Mouse (Mus musculus): ENCODE results near the gene Snrnp70. TPM values are rescaled to one million over a fixed set of nuclear protein-coding genes. Genes with fewer than 3 reads are reported as not detected.
A peak's percentile ranks its signal among the peaks of the same experiment; 100 is the strongest.

Gene Snrnp70
- 293 to 444 TPM (median 324 TPM) in 3 replicates for total RNA-seq (2017)

DNA sequence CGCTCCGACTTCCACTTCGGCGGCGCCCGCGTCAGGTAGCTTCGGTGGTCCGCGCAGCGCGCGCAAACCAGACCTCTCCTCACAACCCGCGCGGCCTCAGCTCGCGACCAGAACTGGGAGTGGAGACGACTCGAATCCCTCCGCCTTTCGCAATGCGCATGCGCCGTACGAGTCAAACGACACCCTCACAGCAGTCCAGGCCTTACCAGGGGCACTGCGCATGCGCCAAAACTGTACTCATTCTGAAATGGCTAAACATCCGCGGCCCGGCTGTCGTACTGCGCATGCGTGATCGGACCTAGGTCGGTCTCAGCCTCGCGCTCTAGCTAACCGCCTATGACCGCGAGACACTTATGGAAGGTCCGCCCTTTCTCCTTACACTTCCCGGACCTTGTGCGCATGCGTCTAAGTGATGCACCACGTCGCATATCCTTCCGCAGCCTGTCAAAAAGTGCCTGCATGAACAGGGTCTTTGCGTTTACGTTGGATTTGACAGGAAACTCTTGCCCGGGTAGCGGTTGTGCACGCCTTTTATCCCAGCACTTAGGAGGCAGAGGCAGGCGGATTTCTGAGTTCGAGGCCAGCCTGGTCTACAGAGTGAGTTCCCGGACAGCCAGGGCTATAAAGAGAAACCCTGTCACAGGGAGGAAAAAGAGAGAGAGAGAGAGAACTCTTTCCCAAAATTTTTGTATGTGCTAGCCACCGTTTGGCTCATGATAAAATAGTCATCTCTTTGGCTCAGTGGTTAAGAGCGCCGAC is at the start of gene Snrnp70:
TSS of gene Snrnp70 (minus strand) at position 165 of the 759 bp plus-strand sequence.
- ATAC-seq (replicated peaks; ENCODE audit: insufficient number of reproducible peaks, low FRiP score, low TSS enrichment, poor library complexity, severe bottlenecking), result peak; percentile 98

DNA sequence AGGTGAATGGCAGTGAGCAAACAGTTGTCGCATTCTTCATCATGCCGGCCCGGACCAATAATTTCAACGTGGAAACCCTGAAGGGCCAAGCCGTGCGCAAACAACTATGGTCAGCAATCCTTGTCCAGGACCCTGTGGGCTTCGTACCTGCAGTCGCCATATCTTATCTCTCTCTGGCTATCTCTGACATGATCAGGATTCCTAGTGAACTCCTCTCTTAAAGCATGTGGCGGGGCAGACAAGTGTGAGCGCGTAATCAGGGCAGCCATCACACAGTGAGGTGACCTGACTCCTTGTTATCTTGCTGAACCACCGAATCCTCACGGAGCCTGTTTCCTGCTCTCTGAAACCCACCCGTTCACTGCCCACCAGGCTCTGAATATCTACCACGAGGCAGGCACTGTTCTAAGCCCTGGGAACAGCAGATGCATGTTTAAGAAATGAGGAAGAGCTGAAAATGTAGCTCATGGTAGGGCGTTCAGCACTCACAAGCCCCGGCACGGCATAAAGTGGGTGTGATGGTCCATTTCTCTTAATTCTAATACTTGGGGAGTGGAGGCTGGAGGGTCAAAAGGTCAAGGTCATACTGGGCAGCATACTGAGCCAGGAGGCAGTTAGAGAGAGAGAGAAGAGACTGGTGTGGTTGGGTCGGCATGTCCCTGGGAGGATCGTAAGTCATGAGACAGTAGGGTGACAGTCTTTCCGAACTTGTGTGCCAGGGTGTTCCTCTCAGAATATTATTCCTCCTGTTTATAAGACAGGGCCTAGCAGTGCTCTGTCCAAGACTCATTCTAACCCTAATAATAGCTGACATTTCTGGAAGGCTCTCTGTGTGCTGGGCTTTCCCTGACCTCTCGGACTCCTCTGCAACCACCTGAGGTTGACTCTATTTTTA is 48.2 kb upstream of the Snrnp70 start:
- no peak for ATAC-seq (replicated peaks; ENCODE audit: insufficient number of reproducible peaks, low FRiP score, low TSS enrichment, poor library complexity, severe bottlenecking)

DNA sequence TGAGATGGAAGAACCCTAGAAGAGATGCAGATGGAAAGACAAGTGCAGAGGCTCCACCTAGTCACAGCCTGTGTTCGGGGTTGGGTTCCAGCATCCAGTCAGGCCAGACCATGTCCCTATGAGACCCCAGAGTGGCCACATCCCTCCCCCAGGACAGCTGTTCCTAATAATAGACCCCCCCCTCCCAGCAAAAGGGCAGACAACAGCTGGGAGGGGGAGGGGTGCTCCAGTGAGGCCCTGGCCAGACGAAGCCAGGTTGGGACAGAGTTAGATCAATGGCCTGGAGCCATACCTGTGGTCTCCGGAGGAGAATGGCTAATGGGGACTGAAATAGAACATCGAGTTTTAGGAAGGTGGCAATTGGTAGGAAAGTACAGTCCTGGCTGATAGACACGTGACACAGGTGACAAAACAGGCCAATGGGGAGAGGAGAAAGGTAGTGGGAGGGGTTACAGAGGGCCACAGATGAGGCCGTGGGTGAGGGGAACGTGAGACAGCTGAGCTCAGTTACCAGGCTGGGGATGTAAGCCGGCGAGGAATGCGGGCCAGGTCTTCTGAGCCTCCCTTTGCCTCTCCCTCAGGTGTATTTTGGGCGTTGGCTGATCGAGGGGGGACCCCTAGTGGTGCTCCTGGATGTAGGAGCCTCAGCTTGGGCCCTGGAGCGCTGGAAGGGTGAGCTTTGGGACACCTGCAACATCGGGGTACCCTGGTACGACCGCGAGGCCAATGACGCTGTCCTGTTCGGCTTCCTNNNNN is 42.2 kb upstream of the Snrnp70 start, which contains the start of gene Ruvbl2:
TSS of gene Ruvbl2 (minus strand) at position 576 of the 756 bp plus-strand sequence.
- no peak for ATAC-seq (replicated peaks; ENCODE audit: insufficient number of reproducible peaks, low FRiP score, low TSS enrichment, poor library complexity, severe bottlenecking)

DNA sequence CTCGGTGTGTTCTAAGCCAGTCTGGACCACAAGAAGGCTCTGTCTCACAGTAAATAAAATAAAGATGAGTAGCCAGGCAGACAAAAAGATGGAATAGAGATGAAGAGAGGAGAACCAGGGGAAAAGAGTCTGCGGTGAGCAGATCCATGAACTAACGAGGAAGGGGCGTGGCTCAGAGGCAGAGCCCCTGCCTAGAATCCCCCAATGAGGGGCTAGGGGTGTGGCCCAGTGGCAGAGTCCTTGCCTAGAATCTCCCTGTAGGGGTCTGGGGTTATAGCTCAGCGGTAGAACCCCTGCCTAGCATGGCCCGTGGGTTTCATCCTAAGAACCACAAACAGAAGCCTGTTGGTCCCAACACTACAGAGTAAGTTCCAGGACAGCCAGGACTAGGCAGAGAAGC is 41.5 kb upstream of the Snrnp70 start:
- ATAC-seq (replicated peaks; ENCODE audit: insufficient number of reproducible peaks, low FRiP score, low TSS enrichment, poor library complexity, severe bottlenecking), result no peak

DNA sequence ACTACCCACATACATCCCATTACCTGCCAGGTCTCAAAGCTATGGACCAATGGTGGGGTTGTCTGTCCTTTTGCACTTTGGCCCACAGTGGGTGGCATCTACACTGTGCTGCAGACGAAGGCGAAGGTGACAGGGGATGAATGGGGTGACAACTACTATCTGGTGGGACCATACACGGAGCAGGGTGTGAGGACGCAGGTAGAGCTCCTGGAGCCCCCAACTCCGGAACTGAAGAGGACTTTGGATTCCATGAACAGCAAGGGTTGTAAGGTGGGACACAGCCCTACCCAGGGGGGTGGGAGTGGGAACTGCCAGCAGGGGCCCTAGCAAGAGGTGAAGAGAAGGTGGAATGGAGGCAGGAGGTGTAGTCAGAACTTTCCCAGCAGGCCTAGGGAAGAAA is 40.9 kb upstream of the Snrnp70 start:
- ATAC-seq (replicated peaks; ENCODE audit: insufficient number of reproducible peaks, low FRiP score, low TSS enrichment, poor library complexity, severe bottlenecking), result no peak

DNA sequence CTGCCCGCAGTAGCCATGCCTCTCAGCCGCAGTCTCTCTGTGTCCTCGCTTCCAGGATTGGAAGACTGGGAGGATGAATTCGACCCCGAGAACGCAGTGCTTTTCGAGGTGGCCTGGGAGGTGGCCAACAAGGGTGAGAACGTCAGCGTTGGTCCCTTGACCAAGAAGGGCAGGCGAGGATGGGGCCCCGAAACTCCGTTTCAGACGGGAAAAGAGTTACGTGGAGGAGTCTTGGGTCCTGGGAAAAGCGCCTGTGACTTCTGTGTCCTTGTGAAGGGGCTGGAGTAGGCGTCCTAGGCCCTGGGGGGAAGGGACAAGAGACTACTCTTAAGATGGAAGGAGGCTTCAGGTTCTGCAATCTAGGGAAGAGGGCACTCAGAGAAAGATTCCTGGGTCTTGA is 39.5 kb upstream of the Snrnp70 start:
- no peak for ATAC-seq (replicated peaks; ENCODE audit: insufficient number of reproducible peaks, low FRiP score, low TSS enrichment, poor library complexity, severe bottlenecking)

DNA sequence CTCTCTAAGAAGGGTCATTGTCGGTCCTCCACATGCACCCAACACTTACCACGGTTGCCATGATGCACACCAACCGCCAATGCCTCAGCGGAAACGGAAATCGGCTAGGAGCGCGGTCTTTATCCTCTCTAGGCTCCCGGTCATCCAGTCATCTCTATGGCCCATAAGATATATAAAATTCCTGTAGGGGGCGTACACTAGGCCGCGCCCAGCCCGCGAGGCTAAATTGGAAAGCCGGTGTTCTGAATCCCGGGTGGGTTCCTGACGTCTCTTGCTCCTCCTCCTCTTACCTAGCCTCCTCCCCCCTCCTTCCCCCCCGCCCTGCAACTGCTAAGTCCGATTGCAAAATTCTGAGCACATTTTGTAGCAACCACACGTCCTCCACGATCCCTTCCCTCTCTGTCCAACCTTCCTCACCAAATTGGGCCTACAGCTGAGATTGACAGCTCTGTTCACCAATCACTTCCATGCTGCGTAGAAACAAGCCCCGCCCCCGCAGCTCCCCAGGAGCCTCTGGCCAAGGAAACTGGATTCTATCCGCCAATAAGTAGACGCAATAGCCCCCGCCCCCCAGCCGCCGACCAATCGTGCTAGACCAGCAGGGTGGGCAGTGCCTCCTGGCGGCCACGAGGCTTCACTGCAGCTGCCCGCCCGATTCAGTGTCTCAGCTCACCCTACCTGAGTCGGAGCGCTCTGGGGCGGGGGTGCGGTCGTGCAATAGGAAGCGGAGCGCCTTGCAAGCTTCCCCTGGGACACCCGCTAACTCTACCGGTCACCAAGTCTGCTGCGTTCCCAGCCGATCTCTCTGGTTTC is 38.9 kb upstream of the Snrnp70 start, which contains the start of gene Gys1:
TSS of gene Gys1 (plus strand) at position 642 of the 813 bp plus-strand sequence.
- ATAC-seq (replicated peaks; ENCODE audit: insufficient number of reproducible peaks, low FRiP score, low TSS enrichment, poor library complexity, severe bottlenecking), result peak; percentile 91

DNA sequence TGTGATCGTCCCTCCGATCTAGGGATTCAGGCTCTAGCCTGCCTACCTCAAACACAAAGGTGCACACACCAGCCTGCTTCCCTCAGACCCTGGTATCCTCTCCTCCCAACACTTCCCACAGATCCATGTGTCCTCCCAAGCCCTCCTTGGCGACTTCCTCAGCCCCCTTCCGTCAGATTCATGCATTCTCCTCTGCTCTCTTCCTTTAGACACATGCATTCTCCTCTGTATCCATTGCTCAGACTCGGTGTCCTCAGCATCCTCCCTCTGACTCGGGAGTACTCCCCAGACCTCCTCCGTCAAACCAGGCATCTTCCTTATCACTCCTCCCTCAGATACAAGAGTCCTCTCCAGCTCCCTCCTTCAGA is 38.3 kb upstream of the Snrnp70 start:
- ATAC-seq (replicated peaks; ENCODE audit: insufficient number of reproducible peaks, low FRiP score, low TSS enrichment, poor library complexity, severe bottlenecking), result no peak

DNA sequence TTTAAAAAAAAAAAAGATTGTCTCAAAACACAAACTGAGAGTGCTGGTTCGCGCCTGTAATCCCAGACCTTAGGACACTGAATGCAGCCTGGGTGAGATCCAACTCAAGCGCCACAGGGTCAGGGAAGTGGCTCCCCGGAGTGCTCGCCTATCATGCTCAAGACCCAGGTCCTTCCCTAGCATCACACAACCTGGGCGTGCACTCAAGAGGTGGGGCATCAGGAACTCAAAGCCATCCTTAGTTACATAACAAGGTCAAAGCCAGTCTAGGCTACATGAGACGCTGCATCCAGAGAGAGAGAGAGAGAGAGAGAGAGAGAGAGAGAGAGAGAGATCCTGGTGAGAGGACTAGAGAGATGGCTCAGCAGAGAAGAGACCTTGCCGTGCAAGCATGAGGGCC is 31.0 kb upstream of the Snrnp70 start:
- ATAC-seq (replicated peaks; ENCODE audit: insufficient number of reproducible peaks, low FRiP score, low TSS enrichment, poor library complexity, severe bottlenecking), result no peak

DNA sequence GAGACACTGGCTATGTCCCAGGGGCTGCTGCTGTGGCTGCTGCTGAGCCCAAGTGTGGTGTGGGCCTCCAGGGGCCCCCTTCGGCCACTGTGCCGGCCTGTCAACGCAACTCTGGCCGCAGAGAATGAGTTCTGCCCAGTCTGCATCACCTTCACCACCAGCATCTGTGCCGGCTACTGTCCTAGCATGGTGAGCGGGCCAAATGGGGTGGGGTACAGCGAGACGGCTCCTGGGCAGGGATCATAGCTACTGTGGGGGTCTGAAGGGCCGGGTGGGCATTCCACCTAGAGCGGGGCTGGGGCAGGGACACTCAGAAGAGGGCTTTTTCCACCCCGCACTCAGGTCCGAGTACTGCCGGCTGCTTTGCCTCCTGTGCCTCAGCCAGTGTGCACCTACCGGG is 25.7 kb upstream of the Snrnp70 start:
- no peak for ATAC-seq (replicated peaks; ENCODE audit: insufficient number of reproducible peaks, low FRiP score, low TSS enrichment, poor library complexity, severe bottlenecking)

DNA sequence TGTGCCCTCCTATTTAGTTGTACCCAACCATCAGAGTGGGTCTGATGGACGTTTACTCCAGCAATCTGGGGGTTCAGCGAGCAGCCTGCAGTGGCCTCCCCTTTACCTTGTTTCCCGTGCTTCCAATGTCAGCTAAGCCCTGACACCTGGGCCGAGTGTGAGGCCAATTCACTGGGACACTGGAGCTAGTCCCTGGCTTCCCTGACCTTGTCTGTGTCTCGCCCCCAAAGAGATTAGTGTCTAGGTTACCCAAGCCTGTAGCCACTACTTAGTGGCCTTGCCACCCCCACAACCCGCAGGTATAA is 25.0 kb upstream of the Snrnp70 start, which contains the start of gene Lhb:
TSS of gene Lhb (plus strand) at position 206 of the 305 bp plus-strand sequence.
- ATAC-seq (replicated peaks; ENCODE audit: insufficient number of reproducible peaks, low FRiP score, low TSS enrichment, poor library complexity, severe bottlenecking), result no peak

DNA sequence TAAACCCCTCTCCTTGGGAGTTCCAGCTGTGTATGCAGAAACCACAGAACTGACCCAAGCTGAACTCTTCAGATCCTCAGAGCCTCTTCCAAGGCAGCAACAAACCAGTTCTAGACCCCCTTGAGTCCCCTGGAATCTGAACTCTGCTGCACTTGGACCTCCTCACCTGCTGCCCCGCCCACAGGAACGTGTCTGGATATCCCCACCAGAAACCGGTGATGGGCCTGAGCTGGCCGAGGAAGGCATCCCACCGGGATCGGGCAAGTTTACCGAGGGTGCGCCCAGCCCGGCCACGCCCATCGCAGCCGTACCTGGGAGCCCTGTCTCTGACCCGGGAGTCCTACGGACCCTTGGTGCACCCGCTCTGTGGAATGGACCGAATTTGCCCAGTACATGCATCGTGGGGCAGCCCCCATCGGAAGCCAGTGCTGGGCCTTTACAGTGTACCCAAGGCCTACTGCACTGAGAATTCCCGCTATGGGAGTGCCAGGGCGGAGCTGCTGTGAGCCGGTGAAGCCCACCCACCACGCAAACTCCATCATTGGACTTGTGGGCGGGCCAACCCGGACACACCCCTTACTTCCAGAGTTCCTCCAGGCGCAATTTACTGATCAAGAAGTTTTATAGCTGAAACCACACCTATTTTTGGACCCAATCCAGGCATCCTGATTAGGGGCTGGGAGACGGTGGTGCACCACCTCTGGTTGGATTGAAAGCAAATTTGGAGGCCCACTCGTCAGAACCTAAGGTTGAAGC is 24.5 kb upstream of the Snrnp70 start:
- no peak for ATAC-seq (replicated peaks; ENCODE audit: insufficient number of reproducible peaks, low FRiP score, low TSS enrichment, poor library complexity, severe bottlenecking)

DNA sequence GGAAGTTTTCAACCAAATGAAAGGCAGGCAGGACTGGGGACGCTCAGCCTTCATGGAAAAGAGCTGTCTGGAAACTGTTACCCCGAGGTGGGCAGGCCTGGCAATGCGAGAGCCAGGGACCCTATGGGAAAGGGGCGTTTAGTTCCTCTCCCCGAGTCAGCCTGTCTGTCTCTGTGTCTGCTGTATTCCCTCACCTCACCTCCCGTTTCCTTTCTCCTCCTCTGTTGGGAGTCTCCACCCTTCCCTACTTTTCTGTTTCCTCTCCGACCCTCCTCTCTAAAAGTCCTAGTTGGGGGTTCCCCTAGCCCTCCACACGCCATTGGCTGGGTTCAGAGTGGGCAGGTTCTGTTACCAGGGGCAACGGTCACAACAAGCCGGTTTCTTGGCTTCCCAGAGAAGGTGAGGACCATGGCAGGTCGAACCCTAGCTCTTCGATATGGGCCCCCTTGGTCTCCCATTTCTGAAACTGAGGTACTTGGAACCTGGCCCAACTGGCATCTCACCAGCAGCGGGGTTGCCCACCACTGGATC is 22.5 kb upstream of the Snrnp70 start:
- no peak for ATAC-seq (replicated peaks; ENCODE audit: insufficient number of reproducible peaks, low FRiP score, low TSS enrichment, poor library complexity, severe bottlenecking)

DNA sequence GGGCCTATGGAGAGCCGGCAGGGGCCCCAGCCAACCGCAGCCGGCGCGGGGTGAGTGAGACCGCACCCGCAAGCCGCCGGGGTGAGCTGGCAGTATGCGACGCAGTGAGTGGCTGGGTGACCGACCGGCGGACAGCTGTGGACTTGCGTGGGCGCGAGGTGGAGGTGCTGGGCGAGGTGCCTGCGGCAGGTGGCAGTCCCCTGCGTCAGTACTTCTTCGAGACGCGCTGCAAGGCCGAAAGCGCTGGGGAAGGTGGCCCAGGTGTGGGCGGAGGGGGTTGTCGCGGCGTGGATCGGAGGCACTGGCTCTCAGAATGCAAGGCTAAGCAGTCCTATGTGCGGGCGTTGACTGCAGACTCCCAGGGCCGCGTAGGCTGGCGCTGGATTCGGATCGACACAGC is 20.1 kb upstream of the Snrnp70 start:
- no peak for ATAC-seq (replicated peaks; ENCODE audit: insufficient number of reproducible peaks, low FRiP score, low TSS enrichment, poor library complexity, severe bottlenecking)

DNA sequence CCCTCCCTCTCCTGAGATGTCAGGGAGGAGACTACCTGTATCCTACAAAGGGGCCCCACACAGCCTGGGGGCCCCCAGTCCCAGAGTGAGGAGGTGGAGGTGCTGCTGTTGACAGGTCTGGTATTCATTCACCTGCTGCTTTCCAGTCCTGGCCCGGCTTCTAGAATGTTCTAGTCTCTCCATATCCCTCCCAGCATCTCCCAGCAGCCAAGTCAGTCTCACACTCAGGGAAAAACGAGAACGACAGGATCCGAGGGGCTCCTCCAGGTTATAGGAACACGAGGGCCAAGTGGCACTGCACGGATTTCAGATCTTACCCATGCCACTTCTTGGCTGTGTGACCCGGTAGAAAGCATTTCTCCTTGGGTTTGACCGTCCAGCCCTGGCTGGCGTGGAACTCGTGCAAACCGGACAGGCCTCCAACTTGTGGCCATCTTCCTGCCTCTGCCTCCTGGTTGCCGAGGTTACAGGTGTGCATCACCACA is 19.2 kb upstream of the Snrnp70 start:
- ATAC-seq (replicated peaks; ENCODE audit: insufficient number of reproducible peaks, low FRiP score, low TSS enrichment, poor library complexity, severe bottlenecking), result no peak

DNA sequence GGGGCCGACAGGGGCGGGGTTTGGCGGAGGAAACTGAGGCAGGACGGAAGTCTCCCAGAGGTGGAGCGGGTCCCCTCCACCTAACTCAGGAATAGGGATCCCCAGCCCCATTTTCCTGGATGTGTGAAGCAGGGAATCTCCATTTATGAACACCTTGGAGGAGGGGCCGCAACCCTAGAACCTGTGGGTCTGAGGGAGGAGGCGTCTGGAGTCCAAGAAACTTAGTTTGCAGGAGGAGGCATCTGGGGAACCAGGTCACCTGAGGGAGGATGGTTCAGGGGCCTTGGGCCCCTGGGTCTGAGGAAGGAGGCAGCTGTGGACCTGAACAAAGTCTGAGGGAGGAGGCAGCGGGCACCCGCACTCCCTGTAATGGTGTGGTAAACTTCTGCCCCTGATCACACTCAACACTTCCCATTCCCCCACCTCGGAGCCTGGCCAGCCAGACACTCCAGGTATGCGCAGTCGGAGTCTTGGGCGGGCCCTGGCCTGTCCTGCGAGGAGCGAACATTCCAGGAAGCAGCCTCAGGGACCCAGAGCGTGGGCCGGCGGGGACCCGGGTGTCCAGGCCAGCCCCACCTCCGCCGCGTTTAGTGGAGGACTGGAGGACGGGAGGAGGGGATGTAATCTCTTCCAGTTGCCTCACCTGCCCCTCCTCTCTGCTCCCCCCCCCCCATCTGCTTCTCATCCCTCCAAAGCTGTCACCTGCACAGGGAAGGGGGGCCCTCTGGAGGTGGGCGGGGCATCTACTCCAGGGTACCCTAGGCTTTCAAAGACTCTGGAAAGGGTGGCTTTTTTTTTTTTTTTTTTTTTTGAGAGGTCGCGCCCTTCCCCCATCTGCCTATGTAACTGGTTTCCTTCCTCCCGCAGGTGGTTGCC is 18.6 kb upstream of the Snrnp70 start:
- ATAC-seq (replicated peaks; ENCODE audit: insufficient number of reproducible peaks, low FRiP score, low TSS enrichment, poor library complexity, severe bottlenecking), result 0 out of 2 replicates have a peak, but pooled peaks have one; percentile 13

Measured in monocyte, adult 5-6 weeks (primary cell).